Mouse (Mus musculus): ENCODE results near the gene Olfr922.

DNA sequence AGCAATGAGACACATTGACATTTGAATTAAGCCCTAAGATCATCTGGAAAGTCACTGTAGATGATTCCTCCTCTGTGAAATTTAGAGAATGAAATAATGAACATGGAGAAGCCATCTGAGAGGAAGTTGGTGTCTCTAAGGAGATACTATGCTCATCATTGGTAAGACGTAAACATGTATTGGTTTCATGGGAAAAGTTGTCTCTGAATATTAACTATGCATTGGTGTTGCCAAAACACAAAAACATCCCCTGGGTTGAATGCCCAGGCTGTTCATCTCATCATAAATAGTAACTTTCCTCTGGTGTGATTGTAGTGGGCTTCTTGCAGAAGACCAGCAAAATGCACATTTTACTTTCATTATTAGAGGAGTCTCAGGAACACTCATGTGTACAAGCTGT, 11.8 kb downstream of the Olfr922 start, which contains the start of gene Olfr923:
- TF ChIP-seq CTCF (IDR thresholded peaks at IDR 0.05) = no peak
- TF ChIP-seq EP300 (IDR thresholded peaks at IDR 0.05) = no peak

Measured in lung, postnatal 0 days (tissue).